Mouse (Mus musculus) myocyte (in vitro differentiated cells): ENCODE measurements at regions not wholly inside any gene's neighbourhood (a gene's known extent, or its start where the extent isn't known, plus 50 kb on each side); places are given as distances from the start of the nearest gene placed in this dataset.

ENCODE experiments used
- H3K27me3 ChIP-seq: one replicate; pipeline ENCODE4 v1.6.1; 2011; ENCODE audit not compliant: control insufficient read depth, insufficient read depth, insufficient read length
- H3K36me3 ChIP-seq: one replicate; pipeline ENCODE4 v1.6.1; 2011; ENCODE audit not compliant: control insufficient read depth, insufficient read depth
- H3K4me2 ChIP-seq: one replicate; pipeline ENCODE4 v1.6.1; 2011; ENCODE audit warnings: low read depth, control low read depth
- H3K4me3 ChIP-seq: one replicate; pipeline ENCODE4 v1.5.1; 2011; ENCODE audit warnings: mild to moderate bottlenecking, control low read depth, moderate library complexity
- H3K79me2 ChIP-seq: one replicate; pipeline ENCODE4 v1.6.1; 2011; ENCODE audit not compliant: control insufficient read depth, insufficient read depth
- H3ac ChIP-seq: one replicate; pipeline ENCODE4 v1.6.1; 2011; ENCODE audit not compliant: control insufficient read depth, insufficient read length
- CEBPB ChIP-seq: IDR thresholded peaks from 2 replicates; pipeline ENCODE4 v1.6.1; 2011; ENCODE audit warnings: mild to moderate bottlenecking, moderate library complexity; ENCODE audit not compliant: poor library complexity, insufficient read depth, severe bottlenecking
- E2F4 ChIP-seq: IDR thresholded peaks from one replicate; pipeline ENCODE4 v1.6.1; 2011; ENCODE audit warnings: mild to moderate bottlenecking, control low read depth, moderate library complexity; ENCODE audit not compliant: insufficient read depth
- MAX ChIP-seq: IDR thresholded peaks from one replicate; pipeline ENCODE4 v1.6.1; 2011; ENCODE audit warnings: low read depth, mild to moderate bottlenecking, control low read depth
- MYOD1 ChIP-seq, 3 experiments: IDR thresholded peaks; one replicate each; pipeline ENCODE4 v1.6.1; 2011; ENCODE audit warnings: control low read depth in 2 of 3, low read depth in 2 of 3, mild to moderate bottlenecking in 2 of 3, moderate library complexity in 1 of 3; ENCODE audit not compliant: insufficient read length in 2 of 3, control insufficient read depth in 1 of 3
- MYOG ChIP-seq, 3 experiments: IDR thresholded peaks; one replicate each; pipeline ENCODE4 v1.6.1; 2011; ENCODE audit warnings: control low read depth in 2 of 3, low read depth in 2 of 3, mild to moderate bottlenecking in 2 of 3; ENCODE audit not compliant: insufficient read length in 2 of 3, control insufficient read depth in 1 of 3, insufficient read depth in 1 of 3
- POLR2A ChIP-seq: IDR thresholded peaks from one replicate; pipeline ENCODE4 v1.6.1; 2011; ENCODE audit warnings: low read depth, mild to moderate bottlenecking, control low read depth, moderate library complexity; ENCODE audit not compliant: insufficient read length
- POLR2AphosphoS2 ChIP-seq: IDR thresholded peaks from one replicate; pipeline ENCODE4 v1.6.1; 2011; ENCODE audit warnings: low read depth, control low read depth; ENCODE audit not compliant: insufficient read length
- REST ChIP-seq: IDR thresholded peaks from one replicate; pipeline ENCODE4 v1.6.1; 2011; ENCODE audit warnings: mild to moderate bottlenecking, control low read depth, moderate library complexity; ENCODE audit not compliant: insufficient read depth, insufficient read length
- SRF ChIP-seq: IDR thresholded peaks from one replicate; pipeline ENCODE4 v1.6.1; 2011; ENCODE audit warnings: low read depth; ENCODE audit not compliant: control insufficient read depth, insufficient read length
- TCF12 ChIP-seq: IDR thresholded peaks from one replicate; pipeline ENCODE4 v1.6.1; 2011; ENCODE audit warnings: mild to moderate bottlenecking, control low read depth; ENCODE audit not compliant: poor library complexity, insufficient read depth, severe bottlenecking
- TCF3 ChIP-seq: IDR thresholded peaks from one replicate; pipeline ENCODE4 v1.6.1; 2011; ENCODE audit warnings: low read depth, control low read depth; ENCODE audit not compliant: insufficient read length
- USF1 ChIP-seq: IDR thresholded peaks from one replicate; pipeline ENCODE4 v1.6.1; 2011; ENCODE audit warnings: low read depth, mild to moderate bottlenecking, control low read depth, moderate library complexity

- Histone ChIP-seq H3K79me2 (no peaks in the 10 kb centered on the region), H3K4me3 (no peak overlapping the region), H3K36me3 (no peaks in the 10 kb centered on the region), H3ac (no peak overlapping the region), H3K27me3 (no peaks in the 10 kb centered on the region), H3K4me2 (no peak overlapping the region)
- TF ChIP-seq MYOG (IDR thresholded peaks at IDR 0.05; ENCODE audit: control insufficient read depth in 1 of 3, insufficient read depth in 1 of 3, insufficient read length in 2 of 3, low read depth in 2 of 3) (no peak), E2F4 (no peak), TCF12 (no peak), MAX (no peak), SRF (no peak), TCF3 (no peak), POLR2A (no peak), MYOD1 (IDR thresholded peaks at IDR 0.05; ENCODE audit: control insufficient read depth in 1 of 3, insufficient read length in 2 of 3, low read depth in 2 of 3) (no peak), CEBPB (no peak), USF1 (no peak), REST (no peak), POLR2AphosphoS2 (no peak)
Measured at GRCm38 (mm10) chr5:133675636-133676035, 423.9 kb upstream of the Castor2 start.

DNA sequence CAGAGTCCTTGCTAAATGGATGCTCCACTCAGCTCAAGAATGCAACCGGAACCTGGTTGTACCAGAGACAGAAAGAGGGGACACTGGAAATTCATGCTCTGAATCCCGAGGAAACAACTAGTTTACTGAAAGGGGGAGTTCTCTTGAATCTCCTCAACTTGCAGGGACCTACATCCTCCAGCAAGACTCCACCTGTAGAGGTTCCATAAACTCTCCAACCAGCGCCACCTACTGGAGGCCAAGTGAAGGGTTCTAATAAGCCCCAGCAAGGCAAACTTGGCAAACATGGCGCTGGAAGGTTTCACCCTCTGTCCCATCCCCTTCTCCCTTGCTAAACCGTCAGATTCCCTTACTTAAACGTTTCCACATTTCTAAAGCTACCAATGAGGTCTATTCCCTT, 433.0 kb upstream of the Castor2 start:
- no peaks in the 10 kb centered on the region for H3K27me3 ChIP-seq
- no peak overlapping the region for H3K4me3 ChIP-seq
- no peak for TF ChIP-seq MYOG (IDR thresholded peaks at IDR 0.05; ENCODE audit: control insufficient read depth in 1 of 3, insufficient read depth in 1 of 3, insufficient read length in 2 of 3, low read depth in 2 of 3)
- TF ChIP-seq SRF, result no peak
- no peak for TF ChIP-seq REST
- TF ChIP-seq POLR2A, result no peak
- no peak for TF ChIP-seq E2F4
- no peak for TF ChIP-seq MAX
- no peak for TF ChIP-seq CEBPB
- no peak for TF ChIP-seq MYOD1 (IDR thresholded peaks at IDR 0.05; ENCODE audit: control insufficient read depth in 1 of 3, insufficient read length in 2 of 3, low read depth in 2 of 3)
- TF ChIP-seq TCF3, result no peak
- no peaks in the 10 kb centered on the region for H3K79me2 ChIP-seq
- no peaks in the 10 kb centered on the region for H3K36me3 ChIP-seq
- H3K4me2 ChIP-seq, result no peak overlapping the region
- H3ac ChIP-seq, result no peak overlapping the region

DNA sequence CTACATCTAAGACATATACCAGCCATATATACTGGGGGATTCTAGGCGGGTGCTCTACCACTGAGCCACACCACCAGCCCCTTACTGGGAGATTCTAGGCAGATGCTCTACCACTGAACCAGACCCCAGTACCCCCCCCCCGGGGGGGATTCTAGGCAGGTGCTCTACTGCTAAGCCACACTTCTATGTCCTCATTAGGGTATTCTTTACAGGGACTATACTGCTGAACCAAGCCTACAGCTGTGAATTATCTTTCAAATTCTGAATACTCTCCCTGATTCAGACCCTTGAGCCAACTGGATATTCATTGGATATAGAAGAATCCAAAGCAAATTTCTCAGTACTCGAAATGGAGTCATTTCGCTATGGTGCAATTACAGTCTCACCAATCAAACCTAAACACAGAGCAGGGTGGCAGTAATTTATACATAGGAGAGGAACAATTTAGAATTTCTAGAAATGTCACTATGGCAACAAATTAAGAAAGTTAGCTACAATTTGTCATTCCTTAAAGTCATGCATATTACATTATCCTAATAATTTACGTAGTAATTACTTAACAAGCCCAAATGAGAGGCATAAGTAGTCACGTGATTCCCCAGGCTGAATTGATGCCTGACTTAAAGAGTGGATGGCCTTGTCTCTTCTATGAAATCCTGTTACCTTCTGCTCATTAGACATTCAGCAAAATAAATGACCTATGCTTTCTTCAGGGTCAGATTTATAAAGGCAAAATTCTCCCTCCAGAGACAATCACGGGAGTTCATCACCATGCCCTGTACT, 436.8 kb upstream of the Castor2 start:
- no peak overlapping the region for H3ac ChIP-seq

DNA sequence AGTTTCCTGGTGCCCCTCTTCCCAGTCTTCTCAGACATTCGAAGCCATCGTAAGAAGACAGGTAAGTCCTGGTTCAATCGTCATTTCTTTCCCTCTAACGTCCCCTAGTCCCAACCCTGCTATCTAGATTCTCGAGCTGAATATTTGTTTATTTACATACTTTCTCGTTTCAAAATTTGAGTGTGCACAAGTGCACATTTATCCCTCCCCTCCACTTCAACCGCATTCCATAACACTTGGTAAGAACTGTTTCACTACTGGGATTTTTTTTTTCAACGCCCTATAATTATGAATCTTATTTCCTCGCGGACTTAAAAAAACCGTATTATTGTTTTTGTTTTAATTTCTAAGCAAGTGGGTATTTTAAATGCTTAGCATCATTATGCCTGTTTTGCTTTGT, 439.2 kb upstream of the Castor2 start:
- no peak overlapping the region for H3ac ChIP-seq
- H3K4me2 ChIP-seq, result no peak overlapping the region
- no peaks in the 10 kb centered on the region for H3K36me3 ChIP-seq
- H3K27me3 ChIP-seq, result no peaks in the 10 kb centered on the region
- H3K4me3 ChIP-seq, result no peak overlapping the region
- H3K79me2 ChIP-seq, result no peaks in the 10 kb centered on the region
- TF ChIP-seq TCF12, result no peak
- no peak for TF ChIP-seq REST
- no peak for TF ChIP-seq MAX
- no peak for TF ChIP-seq POLR2AphosphoS2
- TF ChIP-seq USF1, result no peak
- no peak for TF ChIP-seq MYOG (IDR thresholded peaks at IDR 0.05; ENCODE audit: control insufficient read depth in 1 of 3, insufficient read depth in 1 of 3, insufficient read length in 2 of 3, low read depth in 2 of 3)
- TF ChIP-seq E2F4, result no peak
- TF ChIP-seq POLR2A, result no peak
- TF ChIP-seq CEBPB, result no peak
- TF ChIP-seq SRF, result no peak
- no peak for TF ChIP-seq TCF3
- no peak for TF ChIP-seq MYOD1 (IDR thresholded peaks at IDR 0.05; ENCODE audit: control insufficient read depth in 1 of 3, insufficient read length in 2 of 3, low read depth in 2 of 3)

More for the DNA sequence above, 436.8 kb upstream of the Castor2 start:
- TF ChIP-seq SRF, result no peak
- no peak for TF ChIP-seq E2F4
- no peaks in the 10 kb centered on the region for H3K36me3 ChIP-seq
- H3K4me3 ChIP-seq, result no peak overlapping the region
- no peak overlapping the region for H3K4me2 ChIP-seq
- H3K27me3 ChIP-seq, result no peaks in the 10 kb centered on the region
- H3K79me2 ChIP-seq, result no peaks in the 10 kb centered on the region

DNA sequence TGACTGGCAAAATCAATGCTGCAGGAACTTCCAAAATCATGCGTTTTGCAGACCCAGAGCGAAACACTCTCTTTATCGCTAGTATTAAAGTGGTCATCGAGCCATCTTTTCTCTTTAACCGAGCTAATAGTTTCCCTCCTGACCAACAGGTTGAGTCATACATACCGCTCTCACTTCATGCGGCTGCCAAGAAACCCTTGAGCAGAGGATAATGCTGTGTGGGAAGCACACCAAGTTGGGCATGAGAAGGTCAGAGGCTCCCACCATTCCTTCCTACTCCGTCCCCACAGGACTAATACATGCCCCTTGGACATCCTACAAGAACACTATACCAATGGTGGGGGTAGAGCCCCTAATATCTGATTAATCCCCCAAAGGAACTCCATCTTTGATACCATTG, 442.7 kb upstream of the Castor2 start:
- no peak overlapping the region for H3K4me3 ChIP-seq
- no peaks in the 10 kb centered on the region for H3K79me2 ChIP-seq
- TF ChIP-seq POLR2AphosphoS2 (no peak), SRF (no peak), MAX (no peak), REST (no peak)
- H3K36me3 ChIP-seq, result no peaks in the 10 kb centered on the region
- H3K4me2 ChIP-seq, result no peak overlapping the region
- no peaks in the 10 kb centered on the region for H3K27me3 ChIP-seq
- H3ac ChIP-seq, result no peak overlapping the region
